Mouse (Mus musculus): ENCODE measurements around the gene Ccdc141.

DNA sequence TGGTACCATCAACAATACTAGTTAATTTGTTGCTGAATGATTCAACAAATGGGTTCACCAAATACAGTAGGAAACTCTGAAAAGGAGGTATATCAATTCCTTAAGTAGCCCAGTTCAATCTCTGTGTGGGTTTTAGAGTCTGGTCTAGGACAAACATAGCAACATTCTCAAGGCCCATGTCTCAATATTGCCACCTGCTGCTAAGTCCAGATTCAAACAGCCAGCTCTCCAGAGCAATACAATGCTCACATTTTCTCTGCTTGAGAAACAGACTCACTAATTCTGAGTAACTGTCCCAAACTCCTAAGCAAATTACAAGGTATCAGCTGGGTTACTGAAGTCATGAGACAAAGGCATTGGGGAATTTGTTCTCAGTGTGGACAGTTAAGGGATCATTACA, 85.8 kb downstream of the Ccdc141 start:
- no peak for TF ChIP-seq CTCF (IDR thresholded peaks at IDR 0.05; ENCODE audit: borderline replicate concordance, control insufficient read depth, extremely low read depth, insufficient read depth, low read length, poor library complexity)
- TF ChIP-seq POLR2A (IDR thresholded peaks at IDR 0.05; ENCODE audit: control insufficient read depth, extremely low read depth, insufficient read depth, low read length, poor library complexity) = no peak
